Mouse (Mus musculus) heart, adult 9 months (tissue): ENCODE measurements at regions not wholly inside any gene's neighbourhood (a gene's known extent, or its start where the extent isn't known, plus 50 kb on each side); places are given as distances from the start of the nearest gene placed in this dataset.
A peak's percentile ranks its signal among the peaks of the same experiment; 100 is the strongest.

Experiments
- DNase-seq, 2 experiments: peaks; one replicate each; pipeline ENCODE4 v3.0.0; 2022; ENCODE audit warnings: low spot score in 2 of 2

DNA sequence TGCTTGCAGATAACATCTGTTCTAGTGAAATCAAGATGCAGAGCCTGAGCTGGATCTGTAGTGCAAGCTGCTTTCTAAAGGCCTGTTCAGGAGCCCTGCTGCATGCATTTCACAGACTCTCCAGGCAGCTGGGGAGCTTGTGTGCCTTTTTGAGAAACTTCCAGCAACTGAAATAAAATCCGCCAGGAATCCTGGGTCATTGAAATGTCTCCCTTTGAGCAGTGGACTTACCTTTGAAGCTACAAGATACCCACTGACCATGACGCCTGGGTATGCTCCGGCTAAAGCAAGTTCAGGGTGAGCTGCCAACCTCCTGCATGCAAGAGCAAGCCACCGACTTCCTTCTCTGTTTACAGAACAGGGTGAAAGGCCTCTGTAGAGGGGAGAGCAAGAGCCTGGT lies 278.7 kb downstream of the Cenpw start:
- DNase-seq = no peak

DNA sequence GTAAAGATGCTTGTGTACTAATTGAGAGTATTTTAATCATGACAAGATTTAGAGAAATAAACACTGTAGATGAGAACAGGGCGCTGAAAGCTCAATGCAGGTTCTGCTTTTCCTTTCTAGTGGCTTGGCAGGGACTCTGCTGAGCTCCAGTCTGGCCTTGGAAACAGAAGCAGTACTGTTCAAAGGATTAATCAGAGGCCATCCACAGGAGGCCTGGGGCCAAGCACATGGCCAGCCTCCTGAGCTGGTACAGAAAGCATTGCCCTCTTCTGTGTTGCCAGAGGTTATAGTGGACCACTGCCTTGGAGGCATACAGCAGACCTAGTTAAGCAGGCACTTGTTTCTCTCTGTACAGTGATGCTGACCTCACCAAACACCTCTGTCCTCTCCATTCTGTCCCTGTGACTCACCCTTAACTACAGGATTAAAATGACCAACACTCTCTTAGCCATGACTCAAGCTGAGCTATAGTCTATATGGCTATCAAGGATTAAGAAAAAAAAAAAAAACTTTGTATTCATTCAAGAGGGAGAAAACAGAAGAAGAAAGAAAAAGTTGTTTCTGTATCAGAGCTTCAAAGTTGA lies 302.5 kb downstream of the Cenpw start:
- DNase-seq = no peak

DNA sequence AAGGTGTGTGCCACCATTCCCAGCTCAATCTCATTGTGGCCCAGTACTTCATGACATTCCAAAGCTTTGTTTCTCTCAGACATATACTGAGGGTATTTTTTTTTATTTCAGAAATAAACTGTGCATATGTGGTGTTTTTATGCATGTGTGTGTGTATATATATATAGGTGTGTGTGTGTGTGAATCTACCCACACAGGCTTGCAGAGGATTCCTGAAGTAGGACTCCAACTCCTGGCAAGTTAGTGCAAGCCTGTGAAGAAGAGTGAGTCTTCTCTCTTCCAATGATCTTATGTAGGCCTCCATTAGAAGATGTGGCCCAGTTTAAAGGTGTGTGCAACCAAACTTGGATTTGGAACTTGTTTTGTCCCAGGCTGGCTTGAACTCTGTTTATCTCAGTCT lies 328.9 kb upstream of the Rspo3 start:
- DNase-seq = no peak

DNA sequence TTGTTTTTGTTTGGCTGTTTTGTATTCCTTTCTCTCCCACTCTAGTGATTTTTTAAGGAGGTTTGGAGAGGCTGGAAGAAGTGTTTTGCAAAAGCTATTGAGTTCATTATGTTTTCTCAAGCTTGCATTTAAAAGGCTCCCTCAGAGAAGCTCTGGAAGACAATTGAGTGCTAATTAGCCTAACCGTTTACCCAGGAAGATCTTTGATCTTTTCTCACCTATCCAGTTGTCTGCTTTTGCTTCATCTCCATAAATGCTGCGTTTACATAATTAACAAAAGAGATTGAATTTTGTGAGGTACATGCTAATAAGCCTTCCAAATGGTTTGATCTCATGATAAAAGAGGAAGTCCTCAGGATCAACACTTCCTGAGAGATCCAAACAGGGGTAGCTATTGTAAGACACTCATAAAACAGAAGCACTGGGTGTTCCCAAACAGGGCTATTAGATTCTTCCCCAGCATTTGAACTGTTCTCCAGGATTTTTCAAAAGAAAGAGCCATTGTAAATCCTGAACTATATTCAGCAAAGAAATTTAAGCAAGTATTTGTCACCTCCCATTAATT lies 320.2 kb upstream of the Rspo3 start:
- no peak for DNase-seq

DNA sequence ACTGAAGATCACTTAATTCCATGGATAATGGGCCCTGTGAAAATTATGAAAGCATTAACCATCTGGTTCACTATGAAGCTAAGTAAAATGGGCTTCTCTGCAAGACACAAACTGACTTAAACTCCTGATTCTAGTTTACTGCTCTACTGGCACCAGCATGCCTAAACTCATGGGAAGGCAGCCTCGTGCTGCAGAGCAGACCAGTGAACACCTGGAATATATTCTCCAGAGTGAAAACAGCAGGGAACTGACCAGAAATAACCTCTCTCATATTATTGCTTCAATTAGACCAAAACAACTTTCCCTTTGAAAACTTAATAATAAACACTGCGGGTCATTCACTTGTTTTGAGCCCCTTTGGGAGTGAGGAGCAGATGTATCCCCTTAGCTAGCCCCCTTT lies 316.8 kb upstream of the Rspo3 start:
- DNase-seq = no peak

DNA sequence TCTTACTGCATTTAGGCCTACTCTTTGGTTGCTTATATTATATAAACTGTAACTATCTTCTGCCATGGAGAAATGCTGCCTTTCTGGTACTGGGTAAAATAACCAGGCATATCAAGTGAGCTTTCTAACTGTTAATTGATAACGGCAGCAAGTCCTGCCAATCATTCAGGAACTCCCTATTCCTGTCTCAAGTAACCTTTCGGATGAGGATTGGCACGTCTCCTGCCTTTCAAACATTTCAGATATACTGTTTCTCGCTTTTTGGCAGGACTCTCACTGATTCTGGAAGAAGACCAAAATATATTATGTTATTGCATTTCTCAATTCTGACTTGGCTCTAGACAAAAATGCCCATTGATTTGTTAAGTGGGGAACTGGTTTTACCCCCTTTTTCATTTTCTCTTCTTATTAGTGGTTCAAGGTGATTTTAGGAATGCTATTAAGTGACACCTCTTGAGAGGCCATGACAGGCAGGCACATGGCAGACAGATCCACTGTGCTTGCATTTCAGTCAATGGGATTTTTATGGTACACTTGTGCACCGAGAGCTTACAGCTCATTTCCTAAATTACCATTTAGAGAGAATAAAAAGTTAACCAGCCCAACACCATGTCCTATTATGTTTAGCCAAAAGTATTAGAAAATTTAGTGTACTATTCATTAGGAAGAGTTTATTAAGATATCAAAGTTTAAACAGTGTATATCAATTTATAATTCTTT lies 289.4 kb upstream of the Rspo3 start:
- no peak for DNase-seq

DNA sequence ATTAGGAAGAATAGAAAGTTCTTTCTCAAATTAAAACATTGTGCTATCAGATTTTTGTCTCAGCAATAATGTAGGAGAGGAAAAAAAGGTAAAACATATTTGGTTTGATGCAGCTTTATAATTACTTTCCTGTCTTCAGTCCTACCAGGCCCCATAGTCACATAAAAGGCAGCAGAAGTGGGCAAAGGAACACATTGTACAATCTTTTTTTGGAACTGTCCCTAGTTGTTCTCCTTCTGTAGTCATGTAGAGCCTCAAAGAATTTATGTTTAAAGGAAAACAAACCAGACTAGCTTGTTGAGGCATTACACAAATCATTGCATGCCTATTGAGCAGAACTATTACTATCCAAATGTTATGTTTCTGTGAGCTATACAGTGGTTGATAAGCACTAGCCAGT lies 288.7 kb upstream of the Rspo3 start:
- no peak for DNase-seq

DNA sequence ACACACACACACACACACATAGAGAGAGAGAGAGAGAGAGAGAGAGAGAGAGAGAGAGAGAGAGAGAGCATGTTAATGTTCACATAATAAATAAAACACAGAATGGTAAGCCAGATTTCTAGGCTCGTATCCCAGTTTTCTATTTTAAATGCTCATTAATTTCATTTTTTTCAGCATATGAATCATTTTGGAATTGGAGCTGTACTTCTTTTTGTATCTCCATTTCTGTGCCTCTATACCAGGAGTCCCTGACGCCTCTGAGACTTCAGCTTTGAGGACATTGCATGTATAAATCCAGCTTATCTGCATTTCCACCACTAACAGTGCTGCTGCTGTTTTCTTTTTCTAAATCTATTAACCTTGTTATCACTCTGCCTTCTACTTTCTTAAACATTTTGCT lies 287.5 kb upstream of the Rspo3 start:
- DNase-seq = no peak

DNA sequence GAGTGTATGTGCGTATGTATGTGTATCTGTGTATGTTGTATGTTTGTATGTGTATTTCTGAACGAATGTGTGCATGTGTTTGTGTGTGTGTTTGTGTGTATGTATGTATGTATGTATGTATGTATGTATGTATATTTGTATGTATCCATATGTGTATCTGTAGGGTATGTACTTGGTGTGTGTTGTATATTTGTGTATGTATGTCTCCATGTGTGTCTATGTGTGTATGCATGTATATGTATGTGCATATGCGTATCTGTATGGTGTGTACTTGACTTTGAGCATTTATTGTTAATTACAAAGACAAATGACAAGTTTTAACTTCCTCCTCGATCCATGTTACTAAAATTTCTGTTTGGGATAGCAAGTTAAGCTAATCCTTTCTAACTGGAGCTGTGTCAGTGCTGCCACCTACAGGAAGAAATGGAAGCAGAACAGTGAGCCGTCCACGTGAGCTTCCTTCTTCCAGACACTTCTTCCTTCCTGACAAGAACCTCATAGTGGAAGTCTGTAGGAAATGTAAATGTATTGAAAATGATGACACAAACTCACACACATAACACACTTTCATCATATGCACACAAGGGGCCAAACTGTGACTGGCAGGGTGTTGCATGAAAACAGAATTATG lies 268.4 kb upstream of the Rspo3 start:
- peak in 1 of 2 experiments; percentile 3 for DNase-seq

DNA sequence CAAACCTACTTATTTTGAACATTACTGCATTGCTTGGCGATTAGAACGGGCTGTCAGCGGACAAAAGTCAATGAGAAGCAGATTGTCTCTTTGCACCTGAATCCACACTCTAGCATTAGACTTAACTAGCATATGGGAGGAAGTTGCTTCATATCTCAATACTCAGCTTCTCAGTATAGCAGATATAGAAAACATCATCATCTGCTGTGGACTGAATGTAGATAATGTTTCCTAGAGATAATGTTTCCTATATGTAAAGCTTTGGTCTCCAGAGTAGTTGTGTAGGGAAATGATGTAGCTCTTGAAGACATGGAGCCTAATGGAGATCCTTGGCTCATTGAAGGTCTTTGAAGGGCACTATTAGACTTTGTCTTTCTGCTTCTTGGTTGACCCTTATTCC lies 267.0 kb upstream of the Rspo3 start:
- DNase-seq = no peak

DNA sequence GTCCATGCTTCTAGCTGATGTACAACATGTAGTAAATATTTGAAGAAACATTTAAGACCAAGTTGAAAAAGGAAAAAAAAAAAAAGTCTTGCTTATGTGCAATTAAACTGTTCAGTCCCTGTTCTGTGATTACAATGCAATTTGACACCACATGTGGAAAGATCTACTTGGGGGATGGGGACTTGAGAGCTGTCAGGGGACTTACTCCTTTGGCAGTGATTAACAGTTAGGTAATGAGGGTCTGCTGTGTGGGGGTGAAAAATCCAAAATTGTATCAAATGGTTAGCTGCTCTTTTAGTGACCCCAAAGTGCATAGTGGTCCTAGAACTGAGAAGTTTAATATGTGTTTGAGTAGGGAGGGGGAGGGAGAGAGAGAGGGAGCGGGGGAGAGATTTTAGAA lies 259.0 kb upstream of the Rspo3 start:
- DNase-seq = no peak

DNA sequence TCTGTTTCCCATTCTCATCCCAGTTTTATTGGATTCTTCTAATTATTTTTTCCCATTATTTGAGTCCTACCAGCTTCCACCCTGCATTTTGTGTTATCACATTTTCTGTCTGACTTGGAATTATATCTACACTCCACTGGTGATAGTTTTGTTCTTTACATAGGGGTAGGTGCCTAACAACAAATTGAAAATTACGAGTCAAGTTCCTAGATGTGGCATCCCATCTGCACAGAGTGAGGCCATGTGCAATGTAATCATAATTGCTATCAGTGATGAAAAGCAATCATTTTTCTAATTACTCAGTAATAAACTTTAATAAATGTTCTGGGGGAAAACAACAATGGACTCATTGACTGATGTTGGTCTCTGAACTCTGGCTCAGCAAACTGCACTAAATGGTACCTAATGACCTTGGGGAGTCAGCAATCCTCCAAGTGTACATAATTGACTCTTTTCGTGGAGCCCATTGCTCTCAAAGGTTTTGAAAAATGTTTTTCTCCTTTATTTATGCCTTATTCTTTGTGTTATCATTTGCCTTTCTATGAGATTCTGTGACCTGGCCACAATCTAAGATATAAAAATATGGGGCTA lies 250.6 kb upstream of the Rspo3 start:
- DNase-seq = no peak

DNA sequence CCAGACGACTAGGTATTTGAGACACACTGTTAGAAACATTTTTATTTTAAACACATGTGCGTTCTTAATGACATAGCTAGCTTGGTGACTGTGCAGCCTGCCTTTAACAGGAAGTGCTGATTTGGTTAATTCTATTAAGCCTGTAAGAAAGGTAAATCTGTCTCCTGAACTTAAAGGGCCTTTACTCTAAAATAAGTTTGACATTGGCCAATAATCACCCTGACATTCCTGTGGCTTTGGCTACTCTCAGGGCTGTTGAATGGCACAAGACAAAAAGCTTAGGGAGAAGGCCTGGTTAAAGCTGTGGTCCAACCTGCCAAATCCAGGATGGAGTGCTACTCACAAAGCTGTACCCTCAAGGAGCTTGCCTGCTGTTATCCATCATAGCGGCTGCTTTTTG lies 201.0 kb upstream of the Rspo3 start:
- DNase-seq = no peak

DNA sequence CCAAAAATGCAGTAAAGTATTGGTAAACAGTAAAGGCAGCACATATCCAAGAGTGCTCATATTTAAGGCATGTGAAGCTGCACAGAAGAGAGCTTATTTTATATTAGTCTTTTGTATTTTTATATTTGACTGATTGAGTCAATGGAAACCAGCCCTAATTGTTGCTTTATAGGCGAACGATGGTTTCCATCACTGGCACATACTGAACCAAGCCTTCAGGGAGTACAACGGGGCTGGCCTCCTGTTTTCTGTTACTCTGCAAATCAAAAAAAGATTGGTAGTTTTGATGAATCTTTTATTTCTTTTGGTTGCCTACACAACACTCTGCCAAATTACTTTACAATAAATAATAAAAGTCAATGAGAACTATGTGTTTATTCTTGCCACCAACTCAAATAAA lies 189.7 kb upstream of the Rspo3 start:
- no peak for DNase-seq

DNA sequence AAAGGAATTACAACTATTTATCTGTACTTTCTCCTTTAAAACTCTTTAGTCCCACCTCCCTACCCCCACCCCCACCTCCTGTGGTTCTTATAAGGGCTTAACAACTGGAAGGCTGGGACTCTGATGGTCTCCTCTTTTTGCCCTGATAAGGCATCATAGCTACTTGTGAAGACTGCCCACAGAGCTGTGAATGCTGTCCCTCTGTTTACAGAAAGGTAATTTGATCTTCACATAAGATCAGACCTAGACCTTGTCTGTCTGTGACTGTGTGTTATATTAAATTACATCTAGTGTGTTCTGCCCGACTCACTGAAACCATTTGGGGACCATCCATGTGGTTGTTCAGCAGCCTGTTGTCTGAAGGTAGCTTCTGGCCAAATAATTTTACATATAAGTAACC lies 175.3 kb upstream of the Rspo3 start:
- DNase-seq = no peak

DNA sequence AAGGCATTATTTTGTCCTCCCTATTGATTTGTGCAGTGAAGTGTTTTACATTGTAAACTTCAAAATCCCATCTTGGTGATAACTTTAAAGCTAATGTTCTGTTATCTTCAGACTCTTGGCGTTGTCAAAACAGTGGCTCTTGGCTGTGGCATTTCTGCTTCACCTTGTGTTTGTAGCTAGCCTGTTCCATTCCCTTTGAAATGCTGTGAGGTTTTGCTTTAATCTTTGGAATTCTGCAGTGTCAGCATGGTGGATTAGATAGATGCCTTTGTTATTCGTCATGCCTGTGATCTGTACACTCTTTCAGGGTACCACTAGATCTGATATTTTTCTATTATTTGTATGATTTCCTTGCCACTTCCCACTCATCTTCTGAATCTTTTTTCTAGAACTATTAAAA lies 173.0 kb upstream of the Rspo3 start:
- DNase-seq = no peak

DNA sequence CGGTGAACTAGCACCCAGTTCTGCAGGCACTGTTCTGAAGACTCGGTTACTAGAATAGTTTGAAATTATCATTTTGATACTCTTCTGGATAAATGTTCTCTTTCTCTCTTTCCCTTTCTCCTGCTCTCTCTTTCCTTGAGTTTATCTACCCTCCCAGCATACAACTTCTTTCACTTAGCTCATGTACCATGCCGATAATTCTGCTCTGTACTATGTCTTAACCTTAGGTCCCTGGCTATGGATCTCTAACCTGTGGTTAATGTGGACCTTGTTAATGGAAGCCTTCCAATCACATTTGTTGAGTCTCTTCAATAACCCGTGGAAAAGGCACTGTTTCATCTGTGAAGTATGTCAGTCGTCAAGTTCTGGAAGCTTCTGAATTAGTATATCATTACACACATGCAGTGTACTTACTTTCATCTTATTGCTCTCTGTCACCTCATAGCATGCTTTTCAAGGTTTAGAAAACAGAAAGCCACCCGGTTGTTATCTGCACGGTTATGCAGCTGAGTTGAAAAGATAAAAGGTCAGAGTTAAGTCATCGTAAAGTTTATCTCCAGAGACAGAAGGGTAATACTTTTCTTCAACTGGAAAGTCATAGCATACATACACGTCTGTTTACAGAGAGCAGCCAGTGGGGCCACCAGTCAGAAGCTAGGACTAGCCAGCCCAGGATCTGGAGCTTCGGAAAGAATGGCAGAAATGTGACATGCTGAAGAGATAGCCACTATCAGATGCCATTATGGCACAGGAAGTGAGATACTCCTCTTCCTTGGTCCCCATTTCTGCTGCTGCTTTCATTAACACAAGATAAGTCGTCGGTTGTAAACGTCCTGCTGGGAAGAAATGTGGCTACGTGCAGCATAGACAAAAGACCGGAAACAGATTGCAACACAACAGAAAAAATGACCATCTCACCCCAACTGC lies 157.6 kb upstream of the Rspo3 start:
- no peak for DNase-seq

DNA sequence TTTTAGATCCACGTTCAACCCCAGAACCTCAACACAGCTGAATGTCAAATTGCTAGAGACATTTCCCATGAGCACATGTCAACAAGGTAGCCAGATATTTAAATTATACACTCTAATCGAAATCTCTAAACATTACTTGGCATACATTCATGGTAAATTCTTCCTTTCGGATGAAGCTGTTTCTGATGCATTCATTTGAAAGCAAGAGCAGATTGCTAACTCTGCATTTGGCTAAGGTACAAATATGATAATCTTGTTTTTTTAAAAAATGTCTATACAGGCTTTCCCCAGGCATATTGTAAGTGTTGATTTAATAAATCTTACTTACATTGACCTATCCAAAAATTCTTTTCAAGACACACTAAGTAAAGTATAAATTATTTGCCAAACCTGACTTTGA lies 153.9 kb upstream of the Rspo3 start:
- no peak for DNase-seq

DNA sequence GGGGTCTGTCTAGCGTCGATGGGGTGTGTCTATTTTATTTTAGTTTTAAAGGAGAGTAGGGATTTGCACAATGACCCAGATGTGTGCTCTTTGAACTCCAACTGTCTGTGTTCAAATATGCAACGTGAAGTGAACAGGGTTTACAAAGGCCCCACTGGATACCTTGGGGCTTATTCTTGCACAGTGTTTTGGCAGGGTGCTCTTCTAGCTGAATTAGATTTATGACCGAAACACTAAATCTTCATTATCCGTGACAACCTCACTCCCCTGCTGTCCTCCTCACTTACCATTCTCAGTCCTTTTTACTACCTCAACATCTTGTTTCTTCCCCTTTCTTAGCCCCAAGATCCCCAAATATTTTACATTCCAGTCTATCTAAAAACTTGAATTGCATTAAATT lies 151.3 kb upstream of the Rspo3 start:
- no peak for DNase-seq

DNA sequence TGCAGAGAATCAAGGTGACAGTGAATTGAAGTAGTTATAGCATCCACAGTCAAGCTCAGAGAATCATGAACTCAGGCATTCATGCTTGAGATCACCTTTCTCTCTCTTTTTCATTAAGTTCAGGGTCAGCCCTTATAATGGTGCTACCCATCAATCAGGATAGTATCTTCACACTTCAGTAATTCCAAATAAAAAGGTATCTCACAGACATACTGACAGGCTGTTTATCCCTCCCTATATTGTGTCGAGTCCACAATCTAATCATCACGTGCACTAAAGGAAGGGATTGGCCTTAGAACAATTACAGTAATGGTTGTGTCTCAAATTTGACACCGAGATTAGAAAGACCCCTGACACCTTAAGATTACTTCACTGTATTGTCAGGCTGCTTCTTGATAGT lies 138.7 kb upstream of the Rspo3 start:
- DNase-seq = no peak

DNA sequence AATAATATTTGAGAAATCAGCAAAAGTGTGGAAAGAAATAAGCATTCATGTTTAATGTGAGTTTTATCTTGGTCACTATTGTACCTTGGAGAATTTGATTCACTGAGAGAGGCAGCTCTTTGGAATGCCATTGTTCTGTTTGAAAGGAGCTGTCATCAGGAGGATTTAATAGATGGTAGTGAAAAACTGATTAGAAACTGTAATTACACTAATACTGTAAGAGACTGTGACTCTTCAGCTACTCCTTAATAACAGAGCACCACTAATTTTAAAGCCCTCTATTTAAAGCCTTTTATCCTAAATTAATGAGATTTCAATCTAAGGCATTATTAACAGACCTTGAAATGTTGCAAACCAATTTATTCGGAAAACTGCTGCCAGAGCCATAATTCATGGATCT lies 126.1 kb upstream of the Rspo3 start:
- DNase-seq = no peak

DNA sequence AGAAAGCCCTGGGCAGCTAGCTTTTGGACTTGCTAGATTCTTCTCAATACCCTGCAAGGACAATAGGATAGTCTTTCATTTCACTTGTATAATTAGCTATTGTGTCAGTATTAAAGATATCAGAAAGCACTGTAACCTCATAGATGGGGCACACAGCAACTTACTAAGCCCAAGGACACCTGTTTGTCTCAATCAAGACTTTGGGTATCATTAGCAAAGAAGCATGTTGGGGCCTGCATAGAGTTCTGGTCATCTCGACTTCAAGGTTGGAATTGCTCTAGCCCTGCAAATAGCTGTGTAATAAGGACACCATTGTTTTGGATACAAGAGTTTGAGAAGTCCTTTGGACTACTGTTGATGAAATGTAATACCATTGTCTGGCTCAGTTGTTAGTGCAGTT lies 104.6 kb upstream of the Rspo3 start:
- no peak for DNase-seq
